Mouse (Mus musculus) limb, embryonic 10.5 days (tissue): ENCODE measurements at regions not wholly inside any gene's neighbourhood (a gene's known extent, or its start where the extent isn't known, plus 50 kb on each side); places are given as distances from the start of the nearest gene placed in this dataset. TPM values are rescaled to one million over a fixed set of nuclear protein-coding genes. Genes with fewer than 3 reads are reported as not detected.

Experiments
- DNase-seq: peaks from one replicate; pipeline ENCODE4 v3.0.0-alpha.2; 2017; ENCODE audit warnings: low spot score
- H3K27ac ChIP-seq: fragments of 300-500 bp; sonication (generic); 2 replicates; pipeline ENCODE4 v1.5.1; 2016; ENCODE audit warnings: mild to moderate bottlenecking
- H3K27me3 ChIP-seq: fragments of 300-500 bp; sonication (generic); 2 replicates; pipeline ENCODE4 v1.6.1; 2016; ENCODE audit warnings: low read depth, mild to moderate bottlenecking; ENCODE audit not compliant: poor library complexity, severe bottlenecking
- H3K36me3 ChIP-seq: fragments of 300-500 bp; sonication (generic); 2 replicates; pipeline ENCODE4 v1.6.1; 2016; ENCODE audit warnings: mild to moderate bottlenecking, moderate library complexity
- H3K4me1 ChIP-seq: fragments of 300-500 bp; sonication (generic); 2 replicates; pipeline ENCODE4 v1.6.1; 2016
- H3K4me3 ChIP-seq: fragments of 300-500 bp; sonication (generic); 2 replicates; pipeline ENCODE4 v1.5.1; 2016; ENCODE audit warnings: mild to moderate bottlenecking, moderate library complexity
- H3K9me3 ChIP-seq: fragments of 300-500 bp; sonication (generic); replicated peaks from 2 replicates; pipeline ENCODE4 v1.6.1; 2016; ENCODE audit warnings: mild to moderate bottlenecking
- WGBS: fragments of 180-500 bp; shearing (Covaris S2); methylation state at CpG from one replicate; pipeline ENCODE4 v1.1.7; 2016; 5-methylcytosine and 5-hydroxymethylcytosine counted together
- microRNA-seq: library from miRNA; unstranded; fragments of <30 nt; microRNA quantifications from one replicate; pipeline ENCODE4, GENCODE M21; 2017

DNA sequence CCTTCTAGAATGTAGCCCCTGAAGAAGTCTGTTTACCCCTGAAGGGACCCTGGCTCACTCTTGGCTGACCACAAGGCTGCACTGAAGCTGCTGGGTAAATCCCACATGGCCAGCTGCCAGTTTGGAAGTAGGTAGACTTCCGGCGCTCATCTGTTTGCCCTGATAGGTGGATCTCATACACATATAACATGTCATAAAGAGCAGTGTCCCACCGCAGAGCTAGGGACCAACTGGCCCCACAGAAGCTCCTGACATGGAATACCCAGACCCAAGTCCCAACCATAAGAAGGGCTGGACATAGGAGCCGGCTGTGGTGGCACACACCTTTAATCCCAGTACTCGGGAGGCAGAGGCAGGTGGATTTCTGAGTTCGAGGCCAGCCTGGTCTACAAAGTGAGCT is 115.8 kb upstream of the Tshz3 start:
- Histone ChIP-seq H3K4me1 (no peaks in the 10 kb centered on the region), H3K9me3 (no peaks in the 10 kb centered on the region), H3K36me3 (no peaks in the 10 kb centered on the region), H3K27ac (no peak overlapping the region), H3K27me3 (no peaks in the 10 kb centered on the region), H3K4me3 (no peak overlapping the region)
- DNase-seq, result no peak
- 92% methylated on average over 6 of the region's 6 CpGs for WGBS

DNA sequence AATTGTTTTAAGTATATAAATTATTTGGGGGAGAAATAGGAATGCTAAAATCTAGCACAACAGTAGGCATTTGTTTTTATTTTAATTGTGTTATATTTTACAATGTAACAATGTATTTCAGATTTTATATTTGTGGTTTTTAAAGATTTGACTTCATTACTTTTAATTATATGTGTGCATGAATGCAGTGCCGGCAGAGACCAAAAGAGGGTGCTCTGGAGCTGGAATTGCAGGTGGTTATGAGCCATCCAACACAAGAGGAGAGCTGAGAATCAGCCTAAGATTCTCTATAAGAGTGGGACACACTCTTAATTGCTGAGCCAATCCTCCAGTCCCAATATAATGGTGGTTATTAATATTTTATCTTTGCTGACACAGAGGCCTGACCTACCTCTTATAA is 112.9 kb upstream of the Tshz3 start:
- Histone ChIP-seq H3K27me3 (no peaks in the 10 kb centered on the region), H3K4me3 (no peak overlapping the region), H3K9me3 (no peaks in the 10 kb centered on the region), H3K36me3 (no peaks in the 10 kb centered on the region), H3K27ac (no peak overlapping the region), H3K4me1 (no peaks in the 10 kb centered on the region)
- no peak for DNase-seq
- WGBS, result 64% methylated on average over 1 of the region's 1 CpGs

DNA sequence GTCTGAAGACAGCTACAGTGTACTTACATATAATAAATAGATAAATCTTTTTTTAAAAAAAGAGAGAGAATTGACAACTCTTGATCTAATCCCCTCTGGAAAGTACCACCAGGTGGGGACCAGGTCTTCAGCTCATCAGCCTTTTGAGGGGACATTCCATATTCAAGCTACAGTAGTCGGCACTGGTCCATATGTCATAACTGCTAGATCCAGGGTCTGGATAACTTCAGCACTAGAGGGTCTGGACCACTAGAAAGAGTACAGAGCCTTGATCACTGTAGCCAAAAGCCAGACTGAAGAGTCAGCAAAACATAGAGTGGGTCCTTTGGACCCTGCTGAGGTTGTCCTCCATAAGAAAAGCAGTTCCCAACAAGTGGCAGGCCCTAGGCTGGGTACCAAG is 106.4 kb upstream of the Tshz3 start:
- H3K36me3 ChIP-seq, result no peaks in the 10 kb centered on the region
- no peak overlapping the region for H3K4me3 ChIP-seq
- no peaks in the 10 kb centered on the region for H3K4me1 ChIP-seq
- H3K27ac ChIP-seq, result no peak overlapping the region
- peak; percentile 9 for DNase-seq
- no peaks in the 10 kb centered on the region for H3K27me3 ChIP-seq
- WGBS, result 94% methylated on average over 1 of the region's 1 CpGs
- no peaks in the 10 kb centered on the region for H3K9me3 ChIP-seq

DNA sequence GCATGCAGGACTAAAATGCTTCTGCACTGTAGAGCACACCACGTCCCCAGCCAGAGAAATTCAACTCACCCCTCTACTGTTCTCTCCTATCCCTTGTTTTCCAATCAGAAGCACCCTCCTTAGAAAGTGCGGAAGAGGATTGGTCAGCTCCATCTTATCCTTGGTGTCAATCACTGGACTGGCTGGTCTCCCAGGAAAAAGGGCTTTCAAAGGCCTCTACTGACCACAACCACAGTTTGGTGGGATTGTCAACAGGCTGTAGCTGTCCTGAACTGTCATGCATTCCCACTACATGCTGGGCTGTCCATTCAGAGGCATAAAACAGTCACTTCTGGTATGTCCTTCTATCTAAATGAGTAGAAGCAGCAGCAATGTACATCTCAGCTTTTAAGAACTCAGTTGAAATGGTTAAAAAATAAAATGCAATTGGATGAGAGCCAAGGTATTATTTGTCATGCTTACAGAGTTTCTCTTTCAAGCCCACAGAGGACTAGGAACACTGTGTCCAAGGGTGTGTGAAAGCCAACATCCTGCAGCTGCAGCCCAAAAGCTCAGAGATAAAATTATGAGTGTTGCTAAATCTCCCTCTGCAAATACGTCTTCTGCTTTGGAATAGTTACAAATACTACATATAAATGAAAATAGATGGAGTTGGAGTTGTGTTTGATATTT is 101.2 kb upstream of the Tshz3 start:
- Histone ChIP-seq H3K9me3 (no peaks in the 10 kb centered on the region), H3K27ac (no peak overlapping the region), H3K4me3 (no peak overlapping the region), H3K27me3 (no peaks in the 10 kb centered on the region), H3K4me1 (no peaks in the 10 kb centered on the region), H3K36me3 (no peaks in the 10 kb centered on the region)
- DNase-seq, result no peak
- WGBS, result 92% methylated on average over 3 of the region's 3 CpGs

DNA sequence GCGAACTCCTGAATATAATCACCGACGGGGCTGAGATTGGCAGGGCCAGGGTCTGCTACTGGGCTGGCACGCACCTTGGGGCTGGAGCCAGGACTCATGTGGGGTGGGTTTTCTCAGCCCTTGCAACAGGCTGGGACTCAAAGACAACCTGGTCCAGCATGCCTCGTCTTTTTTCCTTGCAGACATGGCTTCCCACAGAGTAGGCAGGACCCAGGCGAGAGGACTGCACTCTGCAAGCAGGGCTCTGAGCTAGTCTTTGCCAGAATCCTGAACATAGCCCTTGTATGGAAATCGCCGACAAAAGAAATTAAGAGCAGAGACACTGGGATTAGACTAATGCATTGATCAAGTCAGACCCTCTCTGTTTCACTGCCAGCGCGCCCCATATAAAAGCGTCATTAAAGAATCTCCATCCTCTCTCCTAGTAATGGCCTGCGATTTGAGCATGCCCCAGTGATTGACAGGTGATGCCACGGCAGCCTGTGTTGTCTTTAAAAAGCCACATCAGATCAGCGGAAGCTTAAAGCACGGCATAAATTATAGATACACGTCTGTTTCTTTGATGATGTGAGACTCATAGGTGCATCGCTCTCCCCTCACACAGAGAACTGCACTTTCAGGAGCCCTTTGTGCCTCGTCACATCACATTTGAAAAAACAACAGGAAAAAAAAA is 92.8 kb upstream of the Tshz3 start:
- no peak overlapping the region for H3K4me3 ChIP-seq
- 72% methylated on average over 18 of the region's 18 CpGs for WGBS

DNA sequence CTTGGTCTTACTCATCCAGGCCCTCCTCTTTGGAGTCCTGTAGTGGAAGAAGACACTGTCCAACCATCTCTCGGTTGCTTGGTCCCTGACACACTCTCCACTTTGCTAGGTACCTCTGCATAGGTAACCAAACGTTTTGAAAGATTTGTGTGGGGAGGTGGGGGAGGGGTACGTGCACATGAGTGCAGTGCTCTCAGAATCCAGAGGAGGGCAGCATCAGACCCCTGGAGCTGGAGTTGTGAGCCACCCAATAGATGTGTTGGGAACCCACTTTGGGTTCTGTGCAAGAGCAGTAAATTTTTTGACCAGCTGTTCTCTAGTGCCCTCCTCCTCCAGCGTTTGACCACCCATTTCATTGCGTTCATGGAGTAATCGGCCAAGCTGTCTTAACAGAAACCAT is 77.7 kb upstream of the Tshz3 start:
- 65% methylated on average over 6 of the region's 6 CpGs for WGBS
- H3K9me3 ChIP-seq, result no peaks in the 10 kb centered on the region
- no peak overlapping the region for H3K27ac ChIP-seq
- no peak overlapping the region for H3K4me3 ChIP-seq
- H3K27me3 ChIP-seq, result no peaks in the 10 kb centered on the region
- H3K4me1 ChIP-seq, result no peaks in the 10 kb centered on the region
- H3K36me3 ChIP-seq, result no peaks in the 10 kb centered on the region
- DNase-seq, result no peak

More for the DNA sequence above, 92.8 kb upstream of the Tshz3 start:
- Histone ChIP-seq H3K36me3 (no peaks in the 10 kb centered on the region), H3K27me3 (no peaks in the 10 kb centered on the region), H3K4me1 (peaks cover 28% of the 10 kb centered on the region), H3K9me3 (no peaks in the 10 kb centered on the region), H3K27ac (no peak overlapping the region)
- DNase-seq, result no peak

DNA sequence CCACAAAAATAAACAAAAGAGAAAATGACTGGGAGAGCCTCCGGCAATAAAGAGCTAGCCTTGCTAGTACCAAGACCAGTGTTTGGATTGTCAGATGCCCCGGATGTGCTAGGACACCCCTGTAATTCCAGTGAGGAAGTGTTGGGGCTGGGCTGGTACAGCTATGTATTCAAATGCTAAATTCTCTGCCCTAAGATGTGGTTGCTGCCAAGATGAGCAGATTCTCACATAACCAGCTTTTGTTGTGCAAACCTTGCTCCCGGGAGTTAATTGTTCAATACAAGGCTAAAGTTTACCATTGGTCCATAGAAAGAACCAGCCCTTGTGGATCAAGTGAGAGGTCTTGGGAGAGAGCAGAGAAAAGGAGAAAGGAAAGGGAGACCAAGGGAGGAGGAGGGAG is 53.7 kb upstream of the Tshz3 start:
- DNase-seq, result no peak
- H3K27ac ChIP-seq, result no peak overlapping the region
- WGBS, result 55% methylated on average over 3 of the region's 3 CpGs
- no peak overlapping the region for H3K4me3 ChIP-seq
- H3K36me3 ChIP-seq, result no peaks in the 10 kb centered on the region
- no peaks in the 10 kb centered on the region for H3K4me1 ChIP-seq
- H3K27me3 ChIP-seq, result no peaks in the 10 kb centered on the region
- H3K9me3 ChIP-seq, result no peaks in the 10 kb centered on the region

Small RNA genes in the stretch of these regions (microRNA-seq; reads per million reads assigned to microRNA genes)
- gene Gm25247, result not detected
